Mouse (Mus musculus): ENCODE results near the gene Papolb.

Gene Papolb

DNA sequence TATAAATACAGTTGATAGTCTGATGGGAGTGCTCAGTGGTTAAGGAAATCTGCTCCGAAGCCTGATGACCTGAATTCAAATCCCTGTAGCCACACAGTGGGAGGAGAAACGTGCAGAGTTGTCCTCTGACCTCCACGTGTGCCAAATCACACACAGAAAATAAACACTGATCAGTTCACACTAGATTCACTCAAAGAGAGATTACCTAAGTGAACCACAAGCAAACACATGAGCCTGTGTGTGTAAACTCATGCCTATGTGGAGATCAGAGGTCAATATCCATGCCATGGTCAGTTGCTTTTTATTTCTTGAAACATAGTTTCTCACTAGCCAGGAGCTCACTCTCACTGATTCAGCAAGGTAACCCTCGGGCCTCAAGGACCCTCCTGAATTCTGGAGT is 9.5 kb downstream of the Papolb start:
- DNase-seq (ENCODE audit: low read depth in 2 of 2, low spot score in 2 of 2), result no peak

GRCm38 (mm10) chr5:142518973-142519372 is 10.9 kb downstream of the Papolb start:
- DNase-seq (ENCODE audit: low read depth in 2 of 2, low spot score in 2 of 2), result no peak

DNA sequence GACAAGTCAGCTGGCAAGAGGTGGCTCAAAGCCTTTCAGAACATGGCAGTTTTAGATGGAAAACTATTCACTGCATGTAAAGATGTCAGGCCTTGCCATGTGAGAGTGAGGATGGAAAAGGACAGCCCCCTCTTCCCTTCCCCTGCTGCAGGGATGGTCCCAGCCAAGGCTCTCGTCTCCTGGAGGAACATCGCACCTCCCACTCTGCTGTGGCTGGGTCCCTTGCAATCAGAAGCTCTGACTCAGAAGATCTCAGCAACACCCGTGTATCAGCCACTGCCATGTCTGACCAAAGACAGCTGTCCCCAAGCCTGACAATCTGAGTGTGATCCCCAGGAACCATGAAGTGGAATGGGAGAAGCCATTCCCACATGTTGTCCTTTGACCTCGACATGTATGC is 17.8 kb downstream of the Papolb start:
- no peak for DNase-seq (ENCODE audit: low read depth in 2 of 2, low spot score in 2 of 2)

DNA sequence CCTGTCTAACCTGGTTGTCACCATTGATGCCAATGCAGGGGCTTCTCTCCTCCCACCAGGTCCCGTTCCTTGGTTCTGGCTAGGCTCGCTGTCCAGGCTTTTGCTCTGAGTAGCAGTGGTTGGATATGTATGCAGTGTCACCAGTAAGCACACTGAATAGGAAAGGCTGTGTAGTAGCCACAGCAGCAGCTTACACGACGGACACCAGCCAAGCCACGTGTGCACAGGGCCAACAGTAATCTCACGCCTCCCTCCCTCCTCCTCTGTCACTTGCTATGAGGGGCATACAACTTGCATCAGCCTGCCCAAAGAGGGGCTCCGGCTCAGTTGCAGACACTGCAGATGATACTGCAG is 19.8 kb downstream of the Papolb start:
- DNase-seq (ENCODE audit: low read depth in 2 of 2, low spot score in 2 of 2), result no peak

GRCm38 (mm10) chr5:142509141-142510060 is 20.5 kb downstream of the Papolb start:
- no peak for DNase-seq (ENCODE audit: low read depth in 2 of 2, low spot score in 2 of 2)

DNA sequence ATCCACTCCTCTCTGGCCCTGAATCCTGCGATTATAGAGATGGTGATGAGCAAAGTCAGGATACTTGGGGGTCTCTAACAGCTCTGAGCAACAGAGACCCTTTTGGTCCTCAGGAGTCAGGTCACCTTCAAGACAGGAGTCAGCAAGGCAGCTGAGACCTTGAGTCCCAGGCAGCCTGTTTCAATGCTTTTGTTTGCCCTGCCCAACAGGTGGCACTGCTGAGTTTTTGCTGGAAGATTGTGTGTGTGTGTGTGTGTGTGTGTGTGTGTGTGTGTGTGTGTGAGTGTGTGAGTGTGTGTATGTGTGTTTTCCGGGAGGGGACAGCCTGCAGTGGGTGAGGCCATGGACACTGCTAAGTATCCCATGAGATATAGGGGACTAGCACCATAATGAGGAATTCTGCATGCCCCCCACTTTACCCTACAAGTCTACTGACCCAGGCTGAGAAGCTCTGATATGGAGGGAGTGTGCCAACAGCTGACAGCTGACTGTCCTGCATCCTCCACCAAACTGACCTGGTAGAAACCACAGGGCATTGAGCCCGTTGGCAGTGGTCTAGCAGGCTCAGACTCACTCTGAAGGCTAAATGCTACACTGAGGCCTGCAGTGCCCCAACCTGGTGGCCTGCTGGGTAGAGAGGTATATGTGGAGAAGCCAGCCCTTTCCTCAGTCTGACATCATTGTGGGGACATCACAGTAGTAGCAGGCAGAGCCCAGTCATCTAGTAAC is 24.0 kb downstream of the Papolb start:
- DNase-seq (ENCODE audit: low read depth in 2 of 2, low spot score in 2 of 2), result no peak

- no peak for DNase-seq (ENCODE audit: low read depth in 2 of 2, low spot score in 2 of 2)
These were observed 25.7 kb downstream of the Papolb start for GRCm38 (mm10) chr5:142504175-142504574.

GRCm38 (mm10) chr5:142502414-142502813 is 27.5 kb downstream of the Papolb start:
- peak; percentile 20 to 39 for DNase-seq (ENCODE audit: low read depth in 2 of 2, low spot score in 2 of 2)

DNA sequence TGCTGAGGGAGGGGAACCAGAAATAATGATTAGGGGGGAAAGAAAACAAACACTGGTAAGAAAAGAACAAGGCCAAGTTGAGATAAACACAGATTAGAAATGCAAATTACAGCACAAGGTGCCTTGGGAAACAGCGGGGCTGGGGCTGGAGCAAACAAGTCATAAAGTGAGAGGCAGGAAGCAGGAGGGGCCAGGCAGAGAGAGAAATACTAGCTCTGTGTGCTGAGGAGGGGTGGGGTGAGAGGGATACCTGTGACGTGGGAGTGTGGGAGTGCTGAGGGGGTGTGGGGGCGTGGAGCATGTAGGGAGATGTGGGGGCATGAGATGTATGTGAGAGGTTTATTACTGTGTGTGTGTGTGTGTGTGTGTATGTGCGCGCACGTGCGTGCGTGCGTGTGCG is 29.0 kb downstream of the Papolb start:
- DNase-seq (ENCODE audit: low read depth in 2 of 2, low spot score in 2 of 2), result peak in 1 of 2 experiments; percentile 32

GRCm38 (mm10) chr5:142498964-142499363 is 30.9 kb downstream of the Papolb start:
- peak in 1 of 2 experiments; percentile 13 for DNase-seq (ENCODE audit: low read depth in 2 of 2, low spot score in 2 of 2)

DNA sequence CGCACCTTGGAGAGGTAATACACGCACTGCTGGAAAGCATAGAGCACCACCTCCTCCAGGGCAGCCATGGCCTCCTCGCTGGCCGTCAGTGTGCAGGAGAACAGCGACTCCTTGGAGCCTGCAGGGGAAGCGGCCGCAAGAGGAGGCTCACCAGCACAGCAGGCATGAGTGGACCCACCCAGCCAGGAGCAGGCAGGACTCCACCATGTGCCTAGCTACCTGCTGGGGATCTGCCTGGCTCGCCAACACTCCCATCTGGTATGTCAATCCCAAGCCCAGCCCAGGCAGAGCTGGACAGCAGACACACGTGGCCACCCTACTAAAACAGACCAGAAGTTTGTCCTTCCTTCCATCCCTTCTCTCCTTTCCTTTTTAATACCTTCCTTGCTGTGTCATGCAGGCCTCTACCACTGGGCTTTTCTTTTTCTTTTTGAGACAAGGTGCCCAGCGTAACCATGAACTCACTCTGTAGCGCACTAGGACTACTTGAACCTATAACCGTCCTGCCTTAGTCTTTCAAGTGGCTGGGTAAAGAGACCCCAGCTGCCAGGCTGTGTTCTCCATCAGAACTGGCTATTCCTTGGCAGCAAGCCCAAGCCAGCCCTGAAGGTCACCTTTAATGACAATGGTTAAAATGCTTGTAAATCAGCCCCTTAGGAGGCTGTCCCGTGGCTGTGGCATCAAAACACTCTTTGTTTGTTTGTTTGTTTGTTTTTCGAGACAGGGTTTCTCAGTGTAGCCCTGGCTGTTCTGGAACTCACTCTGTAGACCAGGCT is 34.4 kb downstream of the Papolb start:
- DNase-seq (ENCODE audit: low read depth in 2 of 2, low spot score in 2 of 2), result no peak

- DNase-seq (ENCODE audit: low read depth in 2 of 2, low spot score in 2 of 2), result no peak
These were observed 36.6 kb downstream of the Papolb start for GRCm38 (mm10) chr5:142493307-142493706.

DNA sequence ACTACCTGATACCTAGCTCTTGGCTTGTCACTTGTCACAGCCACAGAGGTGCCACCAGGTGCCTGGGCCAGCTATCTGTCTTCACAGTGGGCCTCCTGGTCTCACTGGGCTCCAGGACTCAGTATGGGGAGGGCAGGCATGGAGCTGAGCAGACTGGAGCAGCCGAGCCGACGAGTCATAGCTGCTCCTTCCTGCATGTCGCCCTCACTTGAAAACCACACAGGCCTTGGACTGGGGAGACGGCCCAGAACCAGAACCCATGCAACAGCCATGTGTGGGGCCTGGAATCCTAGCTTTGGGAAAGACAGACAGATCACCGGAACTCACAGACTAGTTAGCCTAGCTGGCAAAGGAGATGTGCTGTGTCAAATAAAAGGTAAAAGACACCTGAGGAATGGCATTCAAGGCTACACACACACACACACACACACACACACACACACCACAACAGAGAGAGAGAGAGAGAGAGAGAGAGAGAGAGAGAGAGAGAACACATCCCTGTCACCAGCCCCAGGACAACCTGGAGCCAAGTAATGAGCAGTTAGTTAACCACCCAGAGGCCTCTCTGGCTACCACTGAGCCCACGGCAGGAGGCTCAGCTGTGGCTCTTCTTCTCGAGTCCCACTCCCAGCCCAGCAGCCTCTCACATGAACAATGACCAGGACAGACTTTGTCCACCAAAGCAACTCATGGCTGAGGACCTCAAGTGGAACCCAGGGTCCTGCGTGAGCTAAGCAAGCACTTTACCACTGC is 39.7 kb downstream of the Papolb start:
- DNase-seq (ENCODE audit: low read depth in 2 of 2, low spot score in 2 of 2), result no peak

- no peak for DNase-seq (ENCODE audit: low read depth in 2 of 2, low spot score in 2 of 2)
These were observed 43.2 kb downstream of the Papolb start for GRCm38 (mm10) chr5:142486654-142487053.

DNA sequence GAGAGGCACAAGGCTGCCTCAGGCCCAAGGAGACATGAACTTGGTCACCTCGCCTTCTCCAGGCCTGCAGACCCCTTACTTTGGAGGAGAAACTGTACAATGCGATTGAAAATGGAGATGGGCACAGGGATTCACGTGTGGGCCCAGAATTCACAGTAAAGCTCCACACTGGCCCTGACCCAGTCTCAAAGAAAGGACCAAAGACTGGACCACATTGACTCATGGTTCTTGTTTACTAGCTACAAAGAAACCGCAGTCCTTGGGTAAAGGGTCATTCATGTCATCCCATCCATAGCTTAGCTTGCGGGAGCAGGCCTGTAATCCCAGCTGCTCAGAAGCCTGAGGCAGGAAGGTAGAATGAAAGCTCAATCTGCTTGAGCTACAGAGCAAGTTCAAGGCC is 46.3 kb downstream of the Papolb start:
- DNase-seq (ENCODE audit: low read depth in 2 of 2, low spot score in 2 of 2), result no peak

GRCm38 (mm10) chr5:142482512-142482911 is 47.4 kb downstream of the Papolb start:
- peak in 1 of 2 experiments; percentile 38 for DNase-seq (ENCODE audit: low read depth in 2 of 2, low spot score in 2 of 2)

GRCm38 (mm10) chr5:142478829-142479435 is 50.9 kb downstream of the Papolb start:
- peak; percentile 46 to 70 for DNase-seq (ENCODE audit: low read depth in 2 of 2, low spot score in 2 of 2)

DNA sequence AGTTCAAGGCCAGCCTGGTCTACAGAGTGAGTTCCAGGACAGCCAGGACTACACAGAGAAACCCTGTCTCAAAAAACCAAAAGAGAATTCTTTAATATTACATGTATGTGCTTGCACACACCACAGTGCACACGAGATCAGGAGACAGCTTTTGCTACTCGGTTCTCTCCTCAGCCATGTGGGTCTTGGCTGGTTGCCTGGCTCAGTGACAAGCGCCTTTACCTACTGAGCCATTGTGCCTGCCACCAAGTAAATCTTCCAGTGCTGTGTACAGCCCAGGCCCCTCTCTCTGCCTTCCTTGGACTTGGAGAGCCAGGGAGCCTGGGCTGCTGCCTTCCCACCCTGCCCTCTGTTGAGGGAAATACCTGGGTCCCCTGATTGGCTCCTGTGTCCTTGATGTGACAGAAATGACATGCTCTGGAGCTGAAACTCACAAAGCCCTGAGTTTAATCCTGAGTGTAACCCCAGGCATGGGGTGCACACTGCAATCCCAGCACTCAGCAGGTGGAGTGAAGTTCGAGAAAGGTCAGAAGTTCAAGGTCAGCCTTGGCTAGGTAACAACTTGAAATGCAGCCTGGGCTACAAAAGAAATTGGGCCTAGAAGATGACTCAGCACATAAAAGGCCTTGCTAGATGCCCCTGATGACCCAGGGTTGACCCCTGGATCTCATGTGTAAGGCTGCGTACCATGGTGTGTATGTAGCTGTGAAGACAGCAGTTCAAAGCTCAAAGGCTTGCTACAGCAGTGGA is 51.8 kb downstream of the Papolb start:
- no peak for DNase-seq (ENCODE audit: low read depth in 2 of 2, low spot score in 2 of 2)

- DNase-seq (ENCODE audit: low read depth in 2 of 2, low spot score in 2 of 2), result no peak
These were observed 52.5 kb downstream of the Papolb start for GRCm38 (mm10) chr5:142477346-142477745.

Measured in CD8-positive naive resting alpha-beta T cell, adult 2 months (primary cell).